Mouse (Mus musculus): Measurements from ENCODE around the gene Polr2e. TPM values are rescaled to one million over a fixed set of nuclear protein-coding genes. Genes with fewer than 3 reads are reported as not detected.
"Not testable (repeated sequence)": the region's sequence is repeated elsewhere in the genome, so short reads cannot be mapped to it uniquely, and the experiment has no call there.

The Polr2e gene
- polyA plus RNA-seq, 1 experiment from 2014 or later, result 146 TPM

GRCm38 (mm10) chr10:80053259-80053780 is 13.7 kb upstream of the Polr2e start:
- CTCF ChIA-PET, result interaction anchor here (0.8 to 1.3 kb wide), 2 partner anchors 9 to 11 kb away, joined by 3 to 4 read pairs; no protein-coding TSS in a partner anchor
- in situ Hi-C loops (cut with MboI; ENCODE audit: low pct_unique_long_range_greater_than_20kb), result loop anchor here (10.0 kb wide), 1 partner anchor 61 kb away; the partner anchor contains the start of gene Stk11
- DNase-seq (ENCODE audit: low read depth, low spot score) (peak; percentile 90), ATAC-seq (peak; percentile 73)
- POLR2A ChIA-PET, result interaction anchor here (0.6 to 3.7 kb wide), 18 partner anchors 12 to 426 kb away, joined by 3 to 14 read pairs (median 4); partner anchors contain the start of genes Cnn2 and Tmem259
- no peaks in the 10 kb centered on the region for H3K27me3 ChIP-seq
- TF ChIP-seq CTCF (IDR thresholded peaks at IDR 0.05), result no peak

DNA sequence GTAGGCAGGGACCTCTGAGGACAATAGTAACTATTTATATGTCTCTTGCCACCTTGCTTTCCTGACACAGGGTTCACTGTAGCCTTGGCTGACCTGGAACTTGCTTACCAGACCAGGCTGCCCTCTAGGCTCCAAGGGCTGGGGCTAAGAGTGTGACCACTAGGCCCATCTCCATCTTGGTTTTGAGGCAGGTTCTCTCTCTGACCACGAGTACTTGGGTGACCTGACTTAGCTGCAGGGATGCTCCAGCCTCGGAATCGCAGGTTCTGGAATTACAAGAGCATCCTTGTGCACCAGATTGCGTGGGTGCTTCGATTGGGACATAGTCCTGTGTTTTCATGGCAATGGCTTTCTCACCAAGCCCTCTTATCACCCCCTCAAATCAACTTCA is 12.8 kb upstream of the Polr2e start:
- in situ Hi-C loops (cut with MboI; ENCODE audit: low pct_unique_long_range_greater_than_20kb), result loop anchor here (10.0 kb wide), 1 partner anchor 62 kb away; the partner anchor contains the start of gene Stk11
- POLR2A ChIA-PET, result interaction anchor here (0.8 to 3.7 kb wide), 7 partner anchors 10 to 71 kb away, joined by 4 to 14 read pairs (median 5); no protein-coding TSS in a partner anchor

GRCm38 (mm10) chr10:80051618-80052373 is 12.2 kb upstream of the Polr2e start:
- in situ Hi-C loops (cut with MboI; ENCODE audit: low pct_unique_long_range_greater_than_20kb), result loop anchor here (10.0 kb wide), 1 partner anchor 63 kb away; the partner anchor contains the start of gene Stk11
- H3K27me3 ChIP-seq, result no peaks in the 10 kb centered on the region
- ChIA-PET POLR2A (interaction anchor here (0.6 to 3.7 kb wide), 7 partner anchors 9 to 1245 kb away, joined by 3 to 14 read pairs (median 4); no protein-coding TSS in a partner anchor), CTCF (interaction anchor here (0.9 to 1.6 kb wide), 6 partner anchors 8 to 67 kb away, joined by 3 to 5 read pairs (median 4); no protein-coding TSS in a partner anchor)
- no peak for TF ChIP-seq CTCF (IDR thresholded peaks at IDR 0.05)
- ATAC-seq, result peak; percentile 48
- no peak for DNase-seq (ENCODE audit: low read depth, low spot score)

More for the DNA sequence above, 12.8 kb upstream of the Polr2e start:
- ATAC-seq (no peak), DNase-seq (ENCODE audit: low read depth, low spot score) (no peak)
- CTCF ChIA-PET, result interaction anchor here (0.8 to 1.6 kb wide), 6 partner anchors 8 to 66 kb away, joined by 3 to 5 read pairs (median 4); no protein-coding TSS in a partner anchor
- H3K27me3 ChIP-seq, result no peaks in the 10 kb centered on the region
- TF ChIP-seq CTCF (IDR thresholded peaks at IDR 0.05), result no peak

DNA sequence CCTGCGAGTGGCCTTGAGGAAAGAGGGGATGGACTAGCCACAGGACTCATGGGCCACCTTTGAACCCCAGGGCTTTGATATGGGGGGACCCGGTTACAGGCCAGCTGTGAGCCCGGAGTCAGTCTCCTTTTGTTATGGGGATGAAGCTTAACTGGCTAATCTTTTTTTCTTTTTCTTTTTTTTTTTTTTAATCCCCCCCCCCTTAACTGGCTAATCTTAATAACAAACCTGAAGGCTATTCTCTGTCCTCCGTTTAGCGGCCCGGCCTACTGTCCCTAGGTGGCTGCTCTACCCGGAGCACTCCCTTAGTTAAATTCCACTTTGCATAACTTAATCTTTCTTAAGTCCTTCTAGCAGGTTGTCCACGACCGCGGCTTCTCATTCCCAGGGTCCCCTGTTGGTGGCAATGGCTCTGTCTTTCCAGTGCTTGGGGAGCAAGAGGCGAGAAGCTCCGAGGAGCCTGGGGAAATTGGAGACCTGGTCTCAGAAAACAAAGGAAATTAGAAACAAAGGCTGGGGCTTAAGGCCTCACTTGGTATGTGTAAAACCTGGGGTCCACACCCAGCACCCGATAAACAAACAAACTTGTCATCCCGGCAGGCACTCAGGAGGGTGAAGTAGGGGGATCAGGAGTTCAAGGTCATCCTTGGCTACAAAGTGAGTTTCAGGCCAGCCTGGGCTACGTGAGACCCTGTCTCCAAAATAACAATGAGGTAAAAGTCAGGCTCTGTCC is 11.5 kb upstream of the Polr2e start:
- no peak for TF ChIP-seq CTCF (IDR thresholded peaks at IDR 0.05)
- H3K27me3 ChIP-seq, result no peaks in the 10 kb centered on the region
- ChIA-PET CTCF (interaction anchor here (1.0 to 1.6 kb wide), 4 partner anchors 8 to 66 kb away, joined by 3 to 5 read pairs (median 4); no protein-coding TSS in a partner anchor), POLR2A (interaction anchor here (0.6 to 3.7 kb wide), 5 partner anchors 8 to 1246 kb away, joined by 3 to 14 read pairs (median 4); no protein-coding TSS in a partner anchor)
- ATAC-seq (no peak), DNase-seq (ENCODE audit: low read depth, low spot score) (no peak)
- in situ Hi-C loops (cut with MboI; ENCODE audit: low pct_unique_long_range_greater_than_20kb), result loop anchor here (10.0 kb wide), 1 partner anchor 64 kb away; the partner anchor contains the start of gene Stk11

DNA sequence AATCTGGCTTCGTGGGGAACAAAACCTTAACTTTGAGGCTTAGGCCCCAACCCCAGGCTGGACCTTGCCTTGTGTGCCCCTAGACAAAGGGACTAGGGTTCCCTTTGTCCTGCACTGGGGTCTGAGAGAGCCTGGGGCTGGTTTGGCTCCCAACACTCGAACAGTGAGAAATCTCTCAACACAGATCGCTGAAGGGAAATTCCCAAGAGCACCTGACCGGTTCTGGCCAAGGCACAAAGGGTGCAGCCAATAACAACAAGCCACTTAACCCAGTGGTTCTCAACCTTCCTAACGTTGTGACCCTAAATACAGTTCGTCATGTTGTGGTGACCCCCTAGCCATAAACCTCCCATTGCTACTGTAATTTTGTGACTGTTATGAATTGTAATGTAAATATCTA is 10.6 kb upstream of the Polr2e start:
- POLR2A ChIA-PET, result interaction anchor here (1.2 kb wide), 1 partner anchor 11 kb away, joined by 3 read pairs; no protein-coding TSS in a partner anchor
- DNase-seq (ENCODE audit: low read depth, low spot score) (no peak), ATAC-seq (no peak)
- CTCF ChIA-PET, result no interaction called here
- TF ChIP-seq CTCF (IDR thresholded peaks at IDR 0.05), result no peak
- in situ Hi-C loops (cut with MboI; ENCODE audit: low pct_unique_long_range_greater_than_20kb), result loop anchor here (10.0 kb wide), 1 partner anchor 65 kb away; the partner anchor contains the start of gene Stk11
- H3K27me3 ChIP-seq, result no peaks in the 10 kb centered on the region

DNA sequence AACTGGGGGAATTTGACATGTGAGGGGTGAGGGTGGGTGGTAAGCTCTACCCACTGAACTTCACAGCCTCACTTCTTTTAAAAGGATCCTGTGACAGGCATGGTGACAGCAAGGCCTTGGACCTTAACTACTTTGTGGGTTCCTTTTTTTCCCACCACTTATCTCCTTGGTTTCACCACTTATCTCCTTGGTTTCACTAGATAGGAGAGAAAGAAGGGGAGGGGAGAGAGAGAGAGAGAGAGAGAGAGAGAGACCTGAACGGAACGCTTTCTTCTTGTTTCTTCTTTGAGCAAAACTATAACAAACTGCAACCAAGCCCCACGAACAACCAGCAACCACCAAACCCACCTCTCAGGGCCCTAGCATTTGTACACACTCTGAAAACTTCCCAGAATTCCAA is 9.2 kb upstream of the Polr2e start:
- ChIA-PET CTCF (no interaction called here), POLR2A (no interaction called here)
- ATAC-seq (no peak), DNase-seq (ENCODE audit: low read depth, low spot score) (no peak)
- in situ Hi-C loops (cut with MboI; ENCODE audit: low pct_unique_long_range_greater_than_20kb), result no loop called here
- no peak for TF ChIP-seq CTCF (IDR thresholded peaks at IDR 0.05)
- no peaks in the 10 kb centered on the region for H3K27me3 ChIP-seq

- ChIA-PET CTCF (no interaction called here), POLR2A (no interaction called here)
- H3K27me3 ChIP-seq, result no peaks in the 10 kb centered on the region
- in situ Hi-C loops (cut with MboI; ENCODE audit: low pct_unique_long_range_greater_than_20kb), result no loop called here
- DNase-seq (ENCODE audit: low read depth, low spot score), result no peak
- no peak for ATAC-seq
- no peak for TF ChIP-seq CTCF (IDR thresholded peaks at IDR 0.05)
Observed at GRCm38 (mm10) chr10:80048396-80048795, 8.8 kb upstream of the Polr2e start.

DNA sequence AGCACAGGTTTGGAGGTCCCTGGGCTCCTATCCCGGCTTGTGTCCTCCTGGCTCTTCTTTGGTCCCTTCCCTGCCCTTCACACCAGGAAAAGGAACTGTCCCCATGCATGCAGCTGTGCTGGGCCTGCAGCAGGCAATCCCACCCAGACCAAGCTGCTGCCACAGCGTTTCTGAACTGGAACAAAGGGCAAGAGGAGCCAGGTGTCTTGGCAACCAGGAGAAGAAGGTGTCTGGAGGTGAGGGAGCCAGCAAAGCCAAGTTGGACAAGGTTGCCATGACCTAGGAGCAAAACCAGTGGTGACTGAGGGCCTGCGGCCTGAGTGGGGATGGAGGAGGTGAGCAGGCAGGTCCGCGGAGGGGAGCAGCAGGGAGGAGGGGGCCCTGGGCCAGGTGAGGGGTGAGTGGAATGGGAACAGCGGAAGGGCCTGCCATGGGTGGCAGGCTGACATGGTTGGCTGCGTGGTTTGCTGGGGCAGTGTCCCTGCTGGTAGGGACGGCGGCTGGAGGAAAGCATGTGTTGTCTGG is 7.5 kb upstream of the Polr2e start, which contains the start of gene Gpx4:
Gene Gpx4, plus strand, starts transcription at position 126 of the 525 bp plus-strand sequence.
- POLR2A ChIA-PET, result interaction anchor here (1.9 kb wide), 1 partner anchor 12 kb away, joined by 4 read pairs; no protein-coding TSS in a partner anchor

DNA sequence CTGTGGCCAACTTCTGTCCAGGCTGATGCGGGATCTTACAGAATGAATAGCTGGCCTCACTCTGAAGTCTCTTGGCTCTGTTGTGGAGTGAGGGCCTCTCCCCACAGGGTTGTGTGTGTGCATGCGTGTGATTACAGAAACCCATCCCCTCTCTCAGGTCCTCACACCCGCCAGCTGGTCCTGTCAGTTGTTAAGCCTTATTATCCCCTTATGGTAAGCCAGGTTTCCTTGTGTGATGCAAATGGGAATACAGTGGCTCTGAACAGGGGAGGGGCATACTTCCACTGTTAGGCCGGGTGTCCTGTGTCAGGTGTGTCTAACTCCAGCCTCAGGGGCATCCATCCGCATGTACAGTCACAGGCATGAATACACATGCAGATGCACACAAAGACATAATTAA is 6.2 kb upstream of the Polr2e start:
- in situ Hi-C loops (cut with MboI; ENCODE audit: low pct_unique_long_range_greater_than_20kb), result no loop called here
- ATAC-seq (no peak), DNase-seq (ENCODE audit: low read depth, low spot score) (no peak)
- ChIA-PET CTCF (interaction anchor here (1.2 kb wide), 1 partner anchor 86 kb away, joined by 3 read pairs; no protein-coding TSS in a partner anchor), POLR2A (interaction anchor here (1.9 kb wide), 1 partner anchor 11 kb away, joined by 4 read pairs; no protein-coding TSS in a partner anchor)
- no peaks in the 10 kb centered on the region for H3K27me3 ChIP-seq
- no peak for TF ChIP-seq CTCF (IDR thresholded peaks at IDR 0.05)

More for the DNA sequence above, 7.5 kb upstream of the Polr2e start, which contains the start of gene Gpx4:
- in situ Hi-C loops (cut with MboI; ENCODE audit: low pct_unique_long_range_greater_than_20kb), result no loop called here
- CTCF ChIA-PET, result no interaction called here
- DNase-seq (ENCODE audit: low read depth, low spot score) (no peak), ATAC-seq (no peak)
- TF ChIP-seq CTCF (IDR thresholded peaks at IDR 0.05), result no peak
- no peaks in the 10 kb centered on the region for H3K27me3 ChIP-seq

DNA sequence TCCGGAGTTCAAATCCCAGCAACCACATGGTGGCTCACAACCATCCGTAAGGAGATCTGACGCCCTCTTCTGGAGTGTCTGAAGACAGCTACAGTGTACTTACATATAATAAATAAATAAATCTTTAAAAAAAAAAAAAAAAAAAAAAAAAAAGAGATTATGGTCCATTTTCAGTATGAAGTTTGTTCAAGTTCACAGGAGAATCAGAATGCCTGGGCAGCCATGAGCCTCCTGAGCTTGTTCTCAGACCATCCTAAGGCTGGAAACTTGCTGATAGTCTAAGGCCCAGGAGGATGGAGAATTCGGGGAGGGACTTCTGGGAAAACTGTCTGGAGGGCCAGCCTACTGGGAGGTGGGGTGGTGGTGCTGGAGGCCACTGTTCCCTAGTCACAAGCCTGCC is 5.8 kb upstream of the Polr2e start:
- ATAC-seq; in situ Hi-C loops (cut with MboI; ENCODE audit: low pct_unique_long_range_greater_than_20kb); DNase-seq (ENCODE audit: low read depth, low spot score); H3K27me3 ChIP-seq: not testable (repeated sequence)
- ChIA-PET CTCF (interaction anchor here (1.2 to 1.3 kb wide), 2 partner anchors 60 to 86 kb away, joined by 3 read pairs; partner anchors contain the start of gene Sbno2), POLR2A (interaction anchor here (1.1 to 1.9 kb wide), 2 partner anchors 11 to 120 kb away, joined by 3 to 4 read pairs; partner anchors contain the start of gene Cirbp)

All from Patski (cell line).